Mouse (Mus musculus) heart, adult 9 months (tissue): ENCODE data around the gene Gm20824.
"Not testable (repeated sequence)": the region's sequence is repeated elsewhere in the genome, so short reads cannot be mapped to it uniquely, and the experiment has no call there.

Source experiments
- DNase-seq, 2 experiments: peaks; one replicate each; pipeline ENCODE4 v3.0.0; 2022; ENCODE audit warnings: low spot score in 2 of 2

Gm20824 gene

DNA sequence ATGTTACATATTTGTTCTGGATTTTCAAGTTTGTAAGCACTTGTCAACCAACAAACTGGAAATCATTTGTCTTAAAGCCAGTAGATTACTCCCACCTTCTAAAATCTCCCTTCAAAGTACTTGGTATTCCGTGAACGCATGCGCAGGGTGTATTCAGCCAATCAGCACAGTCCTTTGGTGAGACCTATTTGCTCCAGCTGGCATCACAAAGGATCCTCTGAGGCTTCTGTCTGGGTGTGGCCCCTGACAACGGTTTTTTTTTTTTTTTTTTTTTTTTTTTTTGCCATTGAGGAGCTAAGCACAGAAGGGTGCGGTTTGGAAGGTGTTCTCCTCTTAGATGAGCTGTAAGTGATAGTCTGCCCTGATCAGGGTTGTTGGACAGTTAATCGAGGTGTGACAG is at the start of gene Gm20824:
Gene Gm20824, plus strand, starts transcription at position 301 of the 400 bp plus-strand sequence.
- DNase-seq = not testable (repeated sequence)
